Comparison of ENCODE assay signal across 8 mouse cellular contexts in genomic region chr19:16779281-16779680, GRCm38 (mm10). TPM values are rescaled to one million over a fixed set of nuclear protein-coding genes. Genes with fewer than 3 reads are reported as not detected.
A peak's percentile ranks its signal among the peaks of the same experiment; 100 is the strongest.
DNase-seq lines count a peak whose midpoint lies in the region; ATAC-seq and TF ChIP-seq lines count a peak whose summit lies in the region.

No protein-coding gene starts in this region.

- no peak for ATAC-seq in heart, embryonic 16.5 days (replicated peaks; ENCODE audit: extremely low read depth, insufficient read depth, low FRiP score)

- peak; percentile 23 to 40 for DNase-seq in heart, adult 18-20 months
- DNase-seq in heart, postnatal 4 days: no peak
- no peak for DNase-seq in testis, postnatal 10 days (ENCODE audit: low spot score)
- no peak for DNase-seq in right cerebral cortex, postnatal 4 days
- no peak for DNase-seq in urinary bladder, postnatal 14 days (ENCODE audit: low spot score)
- no peak for DNase-seq in ovary, postnatal 36 days (ENCODE audit: low spot score)

- peaks cover 9% of the 10 kb centered on the region; the same call in 1 of the 2 replicates for H3K4me1 ChIP-seq in testis, adult 2 months (ENCODE audit: control insufficient read depth, insufficient read depth, low read length)
- peaks cover 10% of the 10 kb centered on the region for H3K4me1 ChIP-seq in heart, embryonic 16.5 days (ENCODE audit: control insufficient read depth, insufficient read depth, low read length)

- peak overlapping the region; percentile 29; the same call in 1 of the 2 replicates for H3K9ac ChIP-seq in heart, embryonic 16.5 days (ENCODE audit: low read length)

- H3K4me2 ChIP-seq in heart, embryonic 16.5 days (ENCODE audit: low read depth, low read length): peak overlapping the region; percentile 14; the same call in 1 of the 2 replicates

- 71% methylated on average over 5 of the region's 5 CpGs for WGBS in heart, embryonic 16.5 days

- peak overlapping the region; percentile 72 for H3K4me3 ChIP-seq in testis, adult 2 months (ENCODE audit: control insufficient read depth, low read depth, low read length)
- H3K4me3 ChIP-seq in heart, embryonic 16.5 days (ENCODE audit: low read length): 0 out of 2 replicates have a peak overlapping the region, but pooled peaks have one; percentile 4

- no peak for TF ChIP-seq POLR2A in testis, adult 2 months (IDR thresholded peaks at IDR 0.05; ENCODE audit: control insufficient read depth, low read depth, low read length)

- no peaks in the 10 kb centered on the region for H3K27me3 ChIP-seq in testis, adult 2 months (ENCODE audit: control insufficient read depth, insufficient read depth, low read length)
- peaks cover 6% of the 10 kb centered on the region; the same call in 1 of the 2 replicates for H3K27me3 ChIP-seq in heart, embryonic 16.5 days (ENCODE audit: control insufficient read depth, insufficient read depth, low read length)

- no peak for TF ChIP-seq CTCF in testis, adult 2 months (IDR thresholded peaks at IDR 0.05; ENCODE audit: control insufficient read depth, insufficient read depth, insufficient replicate concordance, low read depth, low read length)

- no peak overlapping the region for H3K27ac ChIP-seq in testis, adult 2 months (ENCODE audit: control insufficient read depth, insufficient read depth, low read depth, low read length)
- no peak overlapping the region for H3K27ac ChIP-seq in heart, embryonic 16.5 days (ENCODE audit: low read length)

- no peaks in the 10 kb centered on the region for H3K9me3 ChIP-seq in heart, embryonic 16.5 days (replicated peaks; ENCODE audit: control insufficient read depth, low read length)

- no peaks in the 10 kb centered on the region for H3K36me3 ChIP-seq in testis, adult 2 months (ENCODE audit: control insufficient read depth, insufficient read depth, low read length)
- H3K36me3 ChIP-seq in heart, embryonic 16.5 days (ENCODE audit: control insufficient read depth, insufficient read depth): no peaks in the 10 kb centered on the region

RNA-seq across cellular contexts. Expression of gene Vps13a, which starts 1.5 kb away (rescaled TPM):
- 10 to 100 TPM; 35.2 to 36.0 TPM for total RNA-seq in heart, adult 18-20 months (2021)
- 10 to 100 TPM; 24.6 to 27.1 TPM for total RNA-seq in heart, postnatal 4 days (2021)
- 18.2 and 23.4 TPM in 2 replicates for polyA plus RNA-seq in testis, adult 2 months (2012; rRNA removed)
- polyA plus RNA-seq in heart, embryonic 16.5 days (2015; fragmentation: Nextera tagmentation; extraction: Ambion mirVana): 8.1 and 9.4 TPM in 2 replicates

Comparison
In these comparisons a context has a peak if more than half of its experiments do, and no peak if none do; other contexts are left out.
1. DNase-seq: peak in heart, adult 18-20 months (2 of 2); none in heart, postnatal 4 days (single experiment), testis, postnatal 10 days (single experiment), right cerebral cortex, postnatal 4 days (single experiment), urinary bladder, postnatal 14 days (single experiment) and ovary, postnatal 36 days (single experiment).